Mouse (Mus musculus) olfactory bulb, adult 2 months (tissue): ENCODE measurements around the gene Ccr1. TPM values are rescaled to one million over a fixed set of nuclear protein-coding genes. Genes with fewer than 3 reads are reported as not detected.

Source experiments
- H3K27ac ChIP-seq: fragments of 200-500 bp; 2 replicates; pipeline ENCODE4 v1.5.1; 2012; ENCODE audit warnings: low read depth, low read length; ENCODE audit not compliant: insufficient read depth
- H3K4me1 ChIP-seq: fragments of 200-500 bp; 2 replicates; pipeline ENCODE4 v1.6.1; 2012; ENCODE audit warnings: low read length; ENCODE audit not compliant: control insufficient read depth, insufficient read depth
- H3K4me3 ChIP-seq: fragments of 200-500 bp; 2 replicates; pipeline ENCODE4 v1.5.1; 2012; ENCODE audit warnings: mild to moderate bottlenecking, low read depth, low read length, moderate library complexity; ENCODE audit not compliant: insufficient read depth
- CTCF ChIP-seq: fragments of 200-500 bp; IDR thresholded peaks from 2 replicates; pipeline ENCODE4 v1.5.1; 2012; ENCODE audit warnings: low read depth, mild to moderate bottlenecking, low read length, moderate library complexity; ENCODE audit not compliant: insufficient read depth
- POLR2A ChIP-seq: fragments of 200-500 bp; IDR thresholded peaks from 2 replicates; pipeline ENCODE4 v1.6.1; 2012; ENCODE audit warnings: mild to moderate bottlenecking, low read depth, low read length, moderate library complexity; ENCODE audit not compliant: insufficient read depth
- WGBS: fragments of 180-500 bp; shearing (Covaris S2); methylation state at CpG from one replicate; pipeline ENCODE4 v1.1.7; 2018; 5-methylcytosine and 5-hydroxymethylcytosine counted together
- polyA plus RNA-seq: library from polyadenylated mRNA; stranded (reverse); fragments of >200 nt; gene quantifications from 2 replicates; pipeline ENCODE4 v1.2.4, GENCODE M21; 2012; ENCODE audit warnings: low replicate concordance; ENCODE audit not compliant: missing spikeins, insufficient read depth, insufficient read length

Gene Ccr1
- polyA plus RNA-seq, 1 experiment = not detected

DNA sequence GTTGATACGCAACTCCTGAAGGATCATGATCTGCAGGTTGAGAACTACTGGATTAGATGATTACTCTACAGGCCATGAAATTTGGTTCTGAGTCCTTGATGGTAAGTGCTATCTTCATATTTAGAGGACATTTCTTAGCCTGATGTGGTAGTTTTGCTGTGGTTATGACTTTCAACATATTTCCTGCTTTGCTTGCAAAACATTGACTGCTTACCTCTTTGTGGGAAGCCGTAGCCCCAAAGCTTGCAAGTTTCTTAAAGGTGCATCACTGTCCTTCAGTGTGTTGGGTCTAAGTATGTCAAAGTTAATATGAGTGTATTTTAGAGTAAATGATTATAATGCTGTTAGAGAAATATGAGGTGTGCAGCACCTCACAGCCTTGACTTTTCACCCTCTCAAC is 30.5 kb downstream of the Ccr1 start:
- Histone ChIP-seq H3K4me3 (no peak overlapping the region), H3K4me1 (no peaks in the 10 kb centered on the region), H3K27ac (no peak overlapping the region)
- 96% methylated on average over 2 of the region's 2 CpGs for WGBS
- TF ChIP-seq CTCF (no peak), POLR2A (no peak)

- 90% methylated on average over 9 of the region's 9 CpGs for WGBS
- no peak for TF ChIP-seq POLR2A
- no peak for TF ChIP-seq CTCF
- no peak overlapping the region for H3K27ac ChIP-seq
- no peak overlapping the region for H3K4me3 ChIP-seq
- no peaks in the 10 kb centered on the region for H3K4me1 ChIP-seq
Observed at GRCm38 (mm10) chr9:123936604-123937280, 31.8 kb downstream of the Ccr1 start.

- WGBS = 96% methylated on average over 5 of the region's 5 CpGs
- no peak overlapping the region for H3K27ac ChIP-seq
- TF ChIP-seq POLR2A (no peak), CTCF (no peak)
- H3K4me3 ChIP-seq = no peak overlapping the region
- H3K4me1 ChIP-seq = no peaks in the 10 kb centered on the region
Observed at GRCm38 (mm10) chr9:123935776-123936175, 32.7 kb downstream of the Ccr1 start.

DNA sequence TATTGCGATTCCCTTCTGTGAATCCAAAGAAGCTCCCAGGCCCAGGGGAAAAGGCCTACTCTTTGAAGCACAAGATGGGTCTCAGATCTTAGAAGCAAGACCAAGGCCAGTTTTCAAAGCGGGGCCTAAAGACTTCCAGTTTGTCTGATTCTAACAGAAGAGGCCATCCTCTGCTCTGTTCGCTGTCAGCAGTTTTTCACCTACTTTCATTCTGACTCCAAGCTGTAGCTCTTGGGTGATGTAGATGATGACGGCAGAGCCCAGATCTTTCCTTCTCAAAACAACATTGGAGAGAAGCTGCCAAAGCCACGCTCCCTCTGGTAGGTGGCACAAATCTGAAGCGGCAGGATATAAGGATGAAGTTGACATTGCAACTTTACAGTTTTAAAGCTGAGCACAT is 33.1 kb downstream of the Ccr1 start:
- no peaks in the 10 kb centered on the region for H3K4me1 ChIP-seq
- WGBS = 92% methylated on average over 6 of the region's 6 CpGs
- H3K27ac ChIP-seq = no peak overlapping the region
- TF ChIP-seq CTCF = no peak
- TF ChIP-seq POLR2A = no peak
- no peak overlapping the region for H3K4me3 ChIP-seq

DNA sequence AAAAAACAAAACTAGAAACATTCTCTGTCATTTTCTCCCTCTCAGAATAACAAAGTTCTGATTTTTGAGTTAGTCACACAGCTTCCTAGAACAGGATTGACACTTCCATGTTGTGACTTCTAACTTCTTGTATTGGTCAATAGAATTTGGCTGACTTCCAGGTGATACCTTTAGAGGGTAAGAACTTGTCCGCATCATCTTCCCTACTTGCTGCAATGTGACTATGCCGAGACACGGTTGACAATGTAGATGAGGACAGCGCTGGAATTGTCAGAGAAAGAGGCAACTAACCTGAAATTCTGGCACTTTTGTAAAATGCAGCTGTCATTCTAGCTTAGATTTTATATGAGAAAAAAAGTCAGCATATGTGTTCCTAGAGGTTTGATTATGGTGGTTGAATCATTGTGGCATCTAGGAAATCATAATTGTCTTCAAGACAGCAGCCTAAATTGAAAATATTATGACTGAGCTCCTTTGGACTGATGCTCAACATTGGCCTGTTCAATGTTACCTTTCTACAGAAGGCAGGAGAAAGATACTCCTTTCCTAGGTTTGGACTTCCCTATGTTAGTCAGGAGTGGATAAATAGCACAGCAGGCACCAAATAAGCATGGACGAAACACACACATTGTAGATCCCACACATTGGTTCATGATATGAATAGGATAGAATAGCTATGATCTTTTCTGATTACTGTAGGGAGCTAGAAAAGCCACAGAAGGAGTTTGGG is 34.6 kb downstream of the Ccr1 start:
- TF ChIP-seq CTCF (no peak), POLR2A (no peak)
- Histone ChIP-seq H3K4me3 (no peak overlapping the region), H3K27ac (no peak overlapping the region), H3K4me1 (no peaks in the 10 kb centered on the region)
- 92% methylated on average over 5 of the region's 5 CpGs for WGBS

DNA sequence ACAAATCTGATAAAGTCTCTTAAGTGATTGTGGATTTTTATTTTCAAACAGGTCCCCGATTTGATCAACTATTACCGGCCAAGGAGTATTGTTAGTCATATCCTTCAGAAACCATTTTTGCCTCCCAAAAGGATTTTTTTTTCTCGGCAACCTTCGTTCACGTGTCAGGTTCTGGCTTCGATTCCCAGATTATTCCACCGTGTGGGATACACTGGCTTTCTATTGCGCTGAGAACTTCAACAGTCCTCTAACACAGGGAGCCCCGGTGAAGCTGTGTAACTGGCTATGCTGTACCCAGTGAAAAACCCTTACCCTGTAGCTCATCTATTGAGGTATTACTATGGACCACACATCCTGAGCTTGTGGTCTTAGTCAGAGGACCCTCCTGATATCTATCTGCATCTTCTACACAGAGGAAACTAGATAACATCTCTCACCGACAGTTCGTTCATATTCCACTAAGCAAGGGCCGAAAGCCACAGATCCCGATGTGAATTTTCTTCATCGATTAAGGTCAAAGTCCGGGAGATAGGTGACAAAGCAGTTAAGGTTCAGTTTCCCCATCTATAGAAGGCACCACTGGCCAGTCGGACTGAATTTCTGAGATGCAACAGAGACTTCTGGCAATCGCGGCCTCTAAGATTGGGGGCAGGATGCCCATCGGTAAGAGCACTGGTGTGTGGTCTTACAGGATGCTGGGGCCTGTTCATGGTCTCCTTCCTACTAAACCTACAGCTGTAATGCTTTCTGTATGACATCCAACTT is 35.4 kb downstream of the Ccr1 start:
- Histone ChIP-seq H3K4me3 (no peak overlapping the region), H3K4me1 (no peaks in the 10 kb centered on the region), H3K27ac (no peak overlapping the region)
- 94% methylated on average over 19 of the region's 19 CpGs for WGBS
- TF ChIP-seq POLR2A (no peak), CTCF (no peak)

GRCm38 (mm10) chr9:123931761-123932700 is 36.5 kb downstream of the Ccr1 start:
- 74% methylated on average over 6 of the region's 6 CpGs for WGBS

DNA sequence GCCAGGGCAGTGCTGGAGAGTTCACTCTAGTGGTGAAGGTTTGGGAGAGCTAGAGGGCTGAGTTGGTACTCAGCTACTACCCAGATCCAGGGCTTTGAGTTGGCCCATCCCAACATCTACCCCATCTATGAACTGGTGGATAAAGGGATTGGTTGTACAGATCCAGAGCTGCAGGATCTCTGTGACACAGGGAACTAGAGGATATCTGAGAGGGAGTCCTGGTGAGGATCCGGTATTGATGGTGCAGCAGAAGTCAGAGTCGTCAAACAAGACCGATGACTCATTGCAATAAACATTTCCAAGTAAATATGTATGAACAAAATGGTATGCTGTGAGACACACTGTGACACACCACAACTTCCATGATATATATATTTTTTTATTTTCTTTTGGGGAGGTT is 37.6 kb downstream of the Ccr1 start:
- Histone ChIP-seq H3K4me3 (no peak overlapping the region), H3K27ac (no peak overlapping the region), H3K4me1 (peaks cover under 1% of the 10 kb centered on the region; the same call in 1 of the 2 replicates)
- WGBS = 92% methylated on average over 3 of the region's 3 CpGs
- TF ChIP-seq POLR2A (no peak), CTCF (no peak)

More at GRCm38 (mm10) chr9:123931761-123932700, 36.5 kb downstream of the Ccr1 start:
- no peaks in the 10 kb centered on the region for H3K4me1 ChIP-seq
- TF ChIP-seq CTCF = no peak
- TF ChIP-seq POLR2A = no peak
- H3K4me3 ChIP-seq = no peak overlapping the region
- no peak overlapping the region for H3K27ac ChIP-seq
